Mouse (Mus musculus): ENCODE data around the gene Matk.

Gene Matk

DNA sequence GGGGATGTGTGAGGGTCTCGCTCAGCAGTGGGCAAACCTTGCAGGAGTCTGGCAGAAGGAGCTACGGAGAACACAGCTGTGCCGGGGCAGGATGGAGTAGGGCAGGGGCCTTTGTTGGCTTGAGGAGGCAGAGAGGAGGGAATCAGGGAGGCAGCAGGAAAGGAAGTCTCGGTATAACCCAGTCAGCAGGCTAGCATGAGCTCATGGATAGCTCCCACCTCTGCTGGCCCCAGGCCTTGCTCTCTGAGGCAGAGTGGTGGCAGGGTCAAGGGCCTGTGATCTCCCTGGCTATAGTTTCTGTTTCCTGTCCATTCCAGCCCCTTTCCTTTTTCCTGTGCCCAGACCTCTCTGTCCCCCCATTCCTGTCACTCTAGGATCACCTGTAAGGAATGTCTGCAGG, 49.6 kb downstream of the Matk start:
- in situ Hi-C loops (cut with MseI, MboI) = no loop called here

DNA sequence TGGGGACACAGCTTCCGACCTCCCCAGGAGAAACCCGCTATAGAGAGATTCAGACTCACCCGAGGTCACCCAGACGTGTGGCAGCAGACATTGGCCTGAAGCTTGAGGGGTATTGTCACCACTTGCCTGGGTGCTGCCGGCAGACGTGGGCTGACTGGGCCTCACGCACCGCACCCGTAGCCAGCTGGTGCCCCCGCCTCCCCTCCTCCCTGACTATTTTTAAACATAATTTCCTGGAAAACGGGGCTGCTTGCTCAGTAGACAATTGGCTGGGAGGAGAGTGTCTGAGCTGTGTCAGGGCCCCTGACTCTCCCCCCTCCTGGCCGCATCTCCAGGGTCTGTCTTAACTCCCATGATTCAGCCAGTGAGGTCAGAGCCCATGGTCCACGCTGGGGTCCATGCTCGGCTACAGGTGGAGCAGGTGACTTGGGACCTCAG, 50.1 kb downstream of the Matk start:
- in situ Hi-C loops (cut with MseI, MboI) = no loop called here

DNA sequence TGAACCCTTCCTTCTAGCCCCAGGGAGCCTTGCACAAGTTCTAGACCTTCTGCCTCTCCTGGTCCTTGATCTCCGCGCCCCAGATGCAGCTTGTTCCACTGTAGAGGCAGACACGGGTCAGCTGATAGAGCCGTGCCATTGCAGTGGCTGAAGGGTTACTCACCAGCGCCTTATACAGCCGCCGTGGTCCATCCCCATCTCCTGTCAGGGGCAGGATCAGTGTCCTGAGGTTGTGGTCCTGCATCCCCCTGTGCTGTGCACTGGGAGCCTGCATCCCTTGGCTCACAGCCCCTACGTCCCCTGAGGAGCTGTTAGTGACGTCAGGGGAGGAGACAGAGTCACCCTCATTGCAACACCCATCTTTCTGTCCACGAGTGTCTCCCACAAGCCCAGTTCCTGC, 50.5 kb downstream of the Matk start:
- in situ Hi-C loops (cut with MseI, MboI) = no loop called here

DNA sequence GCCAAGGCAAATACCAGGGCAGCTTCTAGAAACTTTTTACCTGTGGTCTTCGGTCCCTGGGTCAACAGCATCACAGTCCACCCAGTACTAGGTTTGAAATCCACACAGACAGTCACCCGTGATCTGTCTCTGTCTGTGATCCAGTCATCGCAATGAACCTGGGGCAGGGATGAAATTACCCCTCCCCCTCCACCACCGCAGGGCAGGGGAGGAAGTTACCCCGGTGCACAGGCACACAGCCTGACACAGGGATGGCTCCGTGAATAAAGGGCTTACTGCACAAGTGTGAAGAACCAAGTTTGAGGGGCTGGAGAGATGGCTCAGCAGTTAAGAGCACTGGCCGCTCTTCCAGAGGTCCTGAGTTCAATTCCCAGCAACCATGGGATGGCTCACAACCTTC, 51.0 kb downstream of the Matk start:
- in situ Hi-C loops (cut with MseI, MboI) = no loop called here

DNA sequence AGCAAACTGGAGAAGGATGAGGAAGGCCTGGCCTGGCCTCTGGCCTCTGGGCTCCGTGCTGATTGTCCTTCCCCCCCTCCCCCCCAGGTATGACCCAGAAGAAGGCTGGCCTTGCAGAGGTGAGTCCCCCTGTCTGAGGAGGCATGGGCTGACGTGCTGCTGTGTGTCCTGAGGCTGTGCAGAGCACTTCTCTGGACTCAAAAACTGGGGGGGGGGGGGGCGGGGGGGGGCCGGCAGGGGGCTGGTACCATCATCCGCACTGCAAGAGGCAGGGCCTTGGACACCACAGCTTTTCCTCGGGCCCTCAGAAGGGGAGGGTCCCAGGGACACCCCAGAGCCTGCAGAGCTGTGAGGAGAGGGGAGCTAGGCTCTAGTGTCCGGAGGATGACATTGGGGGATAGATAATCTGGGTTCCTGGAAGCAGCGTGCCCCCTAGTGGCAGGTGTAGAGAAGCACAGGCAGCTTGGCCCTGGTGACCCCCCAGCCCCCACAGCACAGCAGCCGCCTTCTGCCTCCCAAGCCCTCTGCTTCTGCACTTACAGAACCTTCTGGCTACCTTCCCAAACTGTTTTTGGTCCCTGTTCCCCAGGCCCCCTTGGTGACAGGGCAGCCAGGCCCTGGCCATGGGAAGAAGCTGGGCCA, 52.0 kb downstream of the Matk start:
- in situ Hi-C loops (cut with MseI, MboI) = no loop called here

DNA sequence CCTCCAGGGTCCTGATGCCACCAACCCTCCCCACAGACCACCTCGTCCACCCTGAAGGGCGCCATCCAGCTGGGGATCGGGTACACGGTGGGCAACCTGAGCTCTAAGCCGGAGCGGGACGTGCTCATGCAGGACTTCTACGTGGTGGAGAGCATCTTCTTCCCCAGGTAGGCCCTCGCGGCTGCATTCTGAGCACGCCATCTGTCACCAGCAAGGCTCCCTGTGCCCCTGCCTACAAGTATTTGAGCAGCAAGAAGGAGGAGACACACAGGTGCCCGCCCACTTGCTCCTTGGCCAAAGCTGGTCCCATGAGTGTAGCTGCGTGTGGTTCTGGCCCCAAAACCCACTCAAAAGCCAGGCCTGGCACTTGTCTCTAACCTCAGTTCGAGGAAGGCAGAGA, 52.9 kb downstream of the Matk start:
- in situ Hi-C loops (cut with MseI, MboI) = no loop called here

DNA sequence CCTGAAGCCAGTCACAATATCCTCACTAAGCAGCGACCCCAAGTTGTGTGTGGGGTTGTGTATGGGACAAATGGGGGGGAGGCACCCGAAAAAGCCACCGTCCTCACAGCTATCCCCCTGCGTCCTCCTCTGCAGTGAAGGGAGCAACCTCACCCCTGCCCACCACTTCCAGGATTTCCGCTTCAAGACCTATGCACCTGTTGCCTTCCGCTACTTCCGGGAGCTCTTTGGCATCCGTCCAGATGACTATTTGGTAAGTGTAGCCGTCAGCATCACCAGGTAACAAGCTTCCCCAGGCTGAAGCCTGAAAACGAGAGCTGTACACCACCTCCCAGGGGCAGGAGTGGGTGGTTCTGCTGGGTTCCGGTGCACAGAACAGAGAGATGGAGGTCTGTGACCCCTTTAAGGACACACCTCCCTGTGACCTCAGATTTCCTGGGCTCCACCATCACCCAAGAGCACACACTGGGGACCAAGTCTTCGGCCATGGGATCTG, 53.5 kb downstream of the Matk start:
- in situ Hi-C loops (cut with MseI, MboI) = no loop called here

DNA sequence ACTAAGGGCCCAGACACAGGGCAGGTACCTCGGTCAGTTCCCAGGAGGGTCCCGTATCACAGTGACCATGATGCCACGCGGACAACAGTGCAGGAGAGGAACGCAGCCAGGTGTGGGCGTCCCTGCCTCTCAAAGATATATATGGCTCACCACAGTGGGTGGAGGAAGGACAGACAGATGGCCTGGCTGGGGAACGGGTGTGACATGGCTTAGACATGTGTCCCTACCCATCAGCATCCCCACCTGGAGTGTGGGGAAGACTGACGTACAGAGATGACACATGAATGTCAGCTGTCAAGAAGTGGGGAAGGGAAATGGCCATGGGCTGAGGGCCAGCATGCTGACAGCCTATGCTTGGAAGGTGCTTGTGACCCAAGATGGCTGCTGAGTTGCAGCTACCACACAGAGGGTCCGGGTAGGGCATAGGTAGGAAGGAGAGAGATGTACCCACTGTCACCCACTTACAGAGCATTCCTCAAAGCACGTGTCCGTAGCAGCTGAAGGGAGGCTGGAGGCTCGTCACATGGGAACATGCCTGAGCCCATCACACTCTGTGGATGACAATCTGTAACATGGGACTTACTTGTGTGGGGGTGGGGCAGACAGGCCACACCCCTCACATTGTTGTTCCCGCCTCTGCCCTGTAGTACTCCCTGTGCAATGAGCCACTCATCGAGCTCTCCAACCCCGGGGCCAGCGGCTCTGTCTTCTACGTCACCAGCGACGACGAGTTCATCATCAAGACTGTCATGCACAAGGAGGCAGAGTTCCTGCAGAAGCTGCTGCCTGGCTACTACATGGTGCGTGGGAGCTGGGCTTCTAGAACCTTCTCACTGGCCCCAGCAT, 54.3 kb downstream of the Matk start:
- in situ Hi-C loops (cut with MseI, MboI) = no loop called here

DNA sequence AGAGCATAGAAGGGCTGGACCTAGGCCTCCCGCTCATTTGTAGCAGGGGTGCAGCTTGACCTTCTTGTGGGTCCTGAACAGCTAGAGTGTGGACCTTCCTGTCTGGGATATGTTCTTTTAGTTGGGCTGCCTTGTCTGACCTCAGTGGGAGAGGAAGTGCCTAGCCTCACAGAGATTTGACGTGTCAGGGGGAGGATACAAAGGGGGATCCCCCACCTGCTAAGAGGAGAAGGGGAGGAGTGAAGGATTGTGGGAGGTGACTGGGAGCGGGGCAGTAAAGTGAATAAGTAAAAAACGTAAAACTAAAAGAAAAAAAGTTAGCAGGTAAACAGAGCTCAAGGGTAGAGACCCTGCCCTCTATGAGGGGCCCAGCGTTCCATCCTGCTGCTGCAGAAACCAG, 56.8 kb downstream of the Matk start:
- in situ Hi-C loops (cut with MseI, MboI) = no loop called here

All from mouse trophoblast stem cell (cell line).